Mouse (Mus musculus) limb, embryonic 14.5 days (tissue): Measurements from ENCODE around the gene Cntfr. TPM values are rescaled to one million over a fixed set of nuclear protein-coding genes. Genes with fewer than 3 reads are reported as not detected.
A peak's percentile ranks its signal among the peaks of the same experiment; 100 is the strongest.

Experiments
- ATAC-seq: fragments of 200-750 bp; cut with Nextera tagmentation; 2 replicates; pipeline ENCODE4 v1.8.0; 2017; ENCODE audit warnings: low read depth, moderate number of reproducible peaks, moderate TSS enrichment; ENCODE audit not compliant: low FRiP score
- DNase-seq: peaks from one replicate; pipeline ENCODE4 v3.0.0-alpha.2; 2015; ENCODE audit warnings: low spot score
- H3K27ac ChIP-seq: fragments of 300-500 bp; sonication (generic); replicated peaks from 2 replicates; pipeline ENCODE4 v1.5.1; 2014; ENCODE audit warnings: low read depth, mild to moderate bottlenecking, low read length, moderate library complexity, mixed read lengths
- H3K27me3 ChIP-seq: fragments of 300-500 bp; sonication (generic); 2 replicates; pipeline ENCODE4 v1.6.1; 2014; ENCODE audit warnings: low read length, mixed read lengths; ENCODE audit not compliant: control insufficient read depth, insufficient read depth
- H3K36me3 ChIP-seq: fragments of 300-500 bp; sonication (generic); 2 replicates; pipeline ENCODE4 v1.6.1; 2014; ENCODE audit warnings: mild to moderate bottlenecking, low read length, moderate library complexity, mixed read lengths; ENCODE audit not compliant: control insufficient read depth, insufficient read depth
- H3K4me1 ChIP-seq: fragments of 300-500 bp; sonication (generic); 2 replicates; pipeline ENCODE4 v1.6.1; 2014; ENCODE audit warnings: antibody characterized with exemption, low read length, mixed read lengths; ENCODE audit not compliant: control insufficient read depth, insufficient read depth
- H3K4me2 ChIP-seq: fragments of 300-500 bp; sonication (generic); replicated peaks from 2 replicates; pipeline ENCODE4 v1.6.1; 2014; ENCODE audit warnings: low read depth, mild to moderate bottlenecking, low read length, moderate library complexity; ENCODE audit not compliant: severe bottlenecking
- H3K4me3 ChIP-seq: fragments of 300-500 bp; sonication (generic); replicated peaks from 2 replicates; pipeline ENCODE4 v1.5.1; 2014; ENCODE audit warnings: low read length
- H3K9ac ChIP-seq: fragments of 300-500 bp; sonication (generic); 2 replicates; pipeline ENCODE4 v1.6.1; 2014; ENCODE audit warnings: mild to moderate bottlenecking, low read depth, low read length, moderate library complexity; ENCODE audit not compliant: severe bottlenecking
- H3K9me3 ChIP-seq: fragments of 300-500 bp; sonication (generic); 2 replicates; pipeline ENCODE4 v1.6.1; 2016; ENCODE audit warnings: low read length; ENCODE audit not compliant: control insufficient read depth
- POLR2A ChIP-seq: fragments of 200-500 bp; IDR thresholded peaks from 2 replicates; pipeline ENCODE4 v1.8.0; 2012; ENCODE audit warnings: inconsistent platforms, mild to moderate bottlenecking, moderate library complexity, borderline replicate concordance; ENCODE audit not compliant: insufficient read depth, insufficient read length; ENCODE audit errors: extremely low read depth
- WGBS: fragments of 180-500 bp; shearing (Covaris S2); extraction: QIAGEN DNeasy Blood & Tissue Kit; methylation state at CpG from one replicate; pipeline ENCODE4 v1.1.7; 2014; 5-methylcytosine and 5-hydroxymethylcytosine counted together
- polyA plus RNA-seq, 2 experiments: library from polyadenylated mRNA; depleted of rRNA in 1 of 2; stranded (reverse) in 1 of 2; unstranded in 1 of 2; fragments of >200 nt; fragmentation: Nextera tagmentation in 1 of 2; extraction: Ambion mirVana in 1 of 2; gene quantifications; 2 replicates each; pipeline versions ENCODE4 v1.2.1 to v1.2.3; 2012 to 2014

Cntfr gene
- polyA plus RNA-seq, 2 experiments, result 5.4 to 34.2 TPM

- DNase-seq (no peak), ATAC-seq (no peak)
- 4% methylated on average over 3 of the region's 8 CpGs for WGBS
- Histone ChIP-seq H3K4me3 (no peak overlapping the region), H3K27ac (no peak overlapping the region), H3K9ac (no peak overlapping the region), H3K27me3 (peaks cover 38% of the 10 kb centered on the region), H3K4me2 (no peak overlapping the region), H3K36me3 (no peaks in the 10 kb centered on the region), H3K9me3 (no peaks in the 10 kb centered on the region), H3K4me1 (peaks cover 47% of the 10 kb centered on the region)
- TF ChIP-seq POLR2A, result no peak
Observed at GRCm38 (mm10) chr4:41665009-41665675, 31.7 kb downstream of the Cntfr start.

GRCm38 (mm10) chr4:41664533-41664932, 32.4 kb downstream of the Cntfr start:
- H3K27me3 ChIP-seq, result peaks cover 38% of the 10 kb centered on the region
- no peak overlapping the region for H3K4me3 ChIP-seq
- H3K9ac ChIP-seq, result no peak overlapping the region
- no peak for TF ChIP-seq POLR2A
- 24% methylated on average over 7 of the region's 7 CpGs for WGBS
- H3K36me3 ChIP-seq, result no peaks in the 10 kb centered on the region
- H3K4me1 ChIP-seq, result peaks cover 53% of the 10 kb centered on the region
- no peak overlapping the region for H3K4me2 ChIP-seq
- no peak overlapping the region for H3K27ac ChIP-seq
- ATAC-seq, result no peak
- no peaks in the 10 kb centered on the region for H3K9me3 ChIP-seq
- no peak for DNase-seq

GRCm38 (mm10) chr4:41663614-41664013, 33.3 kb downstream of the Cntfr start:
- no peak overlapping the region for H3K4me3 ChIP-seq
- WGBS, result 14% methylated on average over 9 of the region's 9 CpGs
- TF ChIP-seq POLR2A, result no peak
- peaks cover 38% of the 10 kb centered on the region for H3K27me3 ChIP-seq
- peaks cover 61% of the 10 kb centered on the region for H3K4me1 ChIP-seq
- no peak overlapping the region for H3K27ac ChIP-seq
- DNase-seq (no peak), ATAC-seq (no peak)
- H3K4me2 ChIP-seq, result no peak overlapping the region
- no peak overlapping the region for H3K9ac ChIP-seq
- no peaks in the 10 kb centered on the region for H3K9me3 ChIP-seq
- H3K36me3 ChIP-seq, result no peaks in the 10 kb centered on the region

GRCm38 (mm10) chr4:41662723-41663122, 34.2 kb downstream of the Cntfr start:
- no peaks in the 10 kb centered on the region for H3K9me3 ChIP-seq
- peaks cover 62% of the 10 kb centered on the region for H3K4me1 ChIP-seq
- TF ChIP-seq POLR2A, result no peak
- DNase-seq, result no peak
- peaks cover 38% of the 10 kb centered on the region for H3K27me3 ChIP-seq
- no peak for ATAC-seq
- H3K4me2 ChIP-seq, result no peak overlapping the region
- H3K36me3 ChIP-seq, result no peaks in the 10 kb centered on the region
- H3K27ac ChIP-seq, result no peak overlapping the region
- H3K4me3 ChIP-seq, result no peak overlapping the region
- no peak overlapping the region for H3K9ac ChIP-seq
- 27% methylated on average over 11 of the region's 11 CpGs for WGBS

- Histone ChIP-seq H3K4me1 (peaks cover 62% of the 10 kb centered on the region), H3K4me2 (no peak overlapping the region), H3K27me3 (peaks cover 34% of the 10 kb centered on the region), H3K27ac (no peak overlapping the region), H3K4me3 (no peak overlapping the region), H3K9me3 (no peaks in the 10 kb centered on the region), H3K9ac (no peak overlapping the region), H3K36me3 (no peaks in the 10 kb centered on the region)
- WGBS, result 7% methylated on average over 11 of the region's 11 CpGs
- TF ChIP-seq POLR2A, result no peak
- ATAC-seq, result peak; percentile 73; the same call in 1 of the 2 replicates
- peak; percentile 77 for DNase-seq
Observed at GRCm38 (mm10) chr4:41660851-41661430, 35.9 kb downstream of the Cntfr start.
